16 mouse cellular contexts compared by ENCODE assay signal in the genomic region with DNA sequence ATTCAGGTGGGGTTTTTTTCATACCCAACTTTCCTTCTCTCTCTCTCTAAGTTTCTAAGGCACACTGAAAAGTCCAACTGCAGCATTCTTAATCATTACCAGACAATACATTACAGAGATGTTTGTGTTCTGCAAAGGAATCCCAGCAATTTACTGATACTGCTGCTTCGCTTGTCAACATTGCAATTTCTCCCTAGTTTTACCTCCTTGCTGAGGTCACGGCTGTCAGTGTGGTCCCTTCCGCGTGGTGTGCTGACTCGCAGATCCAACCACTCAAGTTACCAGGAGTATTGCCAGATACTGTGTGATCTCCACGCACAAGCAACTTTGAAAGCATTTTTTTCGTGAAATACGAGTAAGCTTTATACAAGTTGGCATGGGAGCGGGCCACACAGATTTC.
DNase-seq lines count a peak whose midpoint lies in the region; ATAC-seq and TF ChIP-seq lines count a peak whose summit lies in the region.
"Had no signal": no experiment of that assay in that cellular context is flagged by ENCODE, and none has a peak within 500 bp of the region (broad histone marks: within the 10 kb centered on the region; RNA-seq: fewer than 3 reads in every experiment).

No protein-coding gene starts in this region.

- POLR2A ChIA-PET in Patski (lab: Charles Lee): interaction anchor here (0.7 kb wide), 1 partner anchor 916 kb away, joined by 4 read pairs; no protein-coding TSS in a partner anchor

- peak; percentile 59 for DNase-seq in Muller cell, postnatal 12 days (ENCODE audit: inconsistent ontology term)
- DNase-seq in Patski (ENCODE audit: low read depth, low spot score): peak; percentile 12
- peak; percentile 64 for DNase-seq in fibroblast of lung, adult 2 months (ENCODE audit: low read depth)
- peak; percentile 25 to 40 for DNase-seq in kidney, postnatal 25 days
- no peak for DNase-seq in layer of hippocampus, postnatal 25 days (ENCODE audit: extremely low spot score in 1 of 2, low spot score in 1 of 2)
- DNase-seq in thymus, postnatal 36 days: no peak
- no peak for DNase-seq in urinary bladder, adult 18-20 months (ENCODE audit: low spot score in 2 of 2)
- DNase-seq: adrenal gland, adult 8-10 months; gastrocnemius, adult 2 months; thymus, postnatal 4 days had no signal

- H3K27me3 ChIP-seq in Patski: no peaks in the 10 kb centered on the region
- H3K27me3 ChIP-seq: hindbrain, embryonic 12.5 days; liver, embryonic 15.5 days; neural tube, embryonic 15.5 days; stomach, embryonic 15.5 days had no signal

- in situ Hi-C loops in Patski (cut with MboI; ENCODE audit: low pct_unique_long_range_greater_than_20kb): no loop called here

- CTCF ChIA-PET in Patski (lab: Charles Lee): no interaction called here

- no peak for TF ChIP-seq CTCF in Patski (IDR thresholded peaks at IDR 0.05)

- peak; percentile 87 for ATAC-seq in Patski
- ATAC-seq: forebrain, embryonic 14.5 days; midbrain, embryonic 16.5 days had no signal

Comparison
In these comparisons a context has a peak if more than half of its experiments do, and no peak if none do; other contexts are left out.
1. DNase-seq: peak in Muller cell, postnatal 12 days (single experiment), Patski (single experiment), fibroblast of lung, adult 2 months (single experiment) and kidney, postnatal 25 days (2 of 2); none in layer of hippocampus, postnatal 25 days (0 of 2), thymus, postnatal 36 days (0 of 2) and urinary bladder, adult 18-20 months (0 of 2).